Mouse (Mus musculus) heart, embryonic 12.5 days (tissue): ENCODE results near the gene Impdh1. TPM values are rescaled to one million over a fixed set of nuclear protein-coding genes. Genes with fewer than 3 reads are reported as not detected.

ENCODE experiments used
- ATAC-seq: fragments of 200-750 bp; cut with Nextera tagmentation; 2 replicates; pipeline ENCODE4 v1.8.0; 2017; ENCODE audit warnings: moderate TSS enrichment, moderate library complexity; ENCODE audit not compliant: insufficient number of reproducible peaks, low FRiP score
- H3K27ac ChIP-seq: fragments of 300-500 bp; sonication (generic); 2 replicates; pipeline ENCODE4 v1.5.1; 2016; ENCODE audit warnings: mild to moderate bottlenecking, moderate library complexity; ENCODE audit not compliant: poor library complexity, severe bottlenecking
- H3K27me3 ChIP-seq: fragments of 300-500 bp; sonication (generic); replicated peaks from 2 replicates; pipeline ENCODE4 v1.6.1; 2016; ENCODE audit warnings: mild to moderate bottlenecking, moderate library complexity
- H3K36me3 ChIP-seq: fragments of 300-500 bp; sonication (generic); 2 replicates; pipeline ENCODE4 v1.6.1; 2016; ENCODE audit warnings: mild to moderate bottlenecking, moderate library complexity
- H3K4me1 ChIP-seq: fragments of 300-500 bp; sonication (generic); replicated peaks from 2 replicates; pipeline ENCODE4 v1.6.1; 2016; ENCODE audit warnings: mild to moderate bottlenecking
- H3K4me2 ChIP-seq: fragments of 300-500 bp; sonication (generic); 2 replicates; pipeline ENCODE4 v1.6.1; 2016; ENCODE audit warnings: mild to moderate bottlenecking, moderate library complexity
- H3K4me3 ChIP-seq: fragments of 300-500 bp; sonication (generic); 2 replicates; pipeline ENCODE4 v1.5.1; 2016; ENCODE audit warnings: mild to moderate bottlenecking
- H3K9ac ChIP-seq: fragments of 300-500 bp; sonication (generic); 2 replicates; pipeline ENCODE4 v1.6.1; 2016; ENCODE audit warnings: mild to moderate bottlenecking, moderate library complexity
- H3K9me3 ChIP-seq: fragments of 300-500 bp; sonication (generic); replicated peaks from 2 replicates; pipeline ENCODE4 v1.6.1; 2016; ENCODE audit warnings: mild to moderate bottlenecking, moderate library complexity
- WGBS: fragments of 180-500 bp; shearing (Covaris S2); methylation state at CpG from one replicate; pipeline ENCODE4 v1.1.7; 2016; 5-methylcytosine and 5-hydroxymethylcytosine counted together
- polyA plus RNA-seq: library from polyadenylated mRNA; unstranded; fragments of >200 nt; fragmentation: Nextera tagmentation; extraction: Ambion mirVana; gene quantifications from 2 replicates; pipeline ENCODE4 v1.2.1, GENCODE M21; 2016

Gene Impdh1
- polyA plus RNA-seq, 1 experiment from 2014 or later = 40.8 TPM

DNA sequence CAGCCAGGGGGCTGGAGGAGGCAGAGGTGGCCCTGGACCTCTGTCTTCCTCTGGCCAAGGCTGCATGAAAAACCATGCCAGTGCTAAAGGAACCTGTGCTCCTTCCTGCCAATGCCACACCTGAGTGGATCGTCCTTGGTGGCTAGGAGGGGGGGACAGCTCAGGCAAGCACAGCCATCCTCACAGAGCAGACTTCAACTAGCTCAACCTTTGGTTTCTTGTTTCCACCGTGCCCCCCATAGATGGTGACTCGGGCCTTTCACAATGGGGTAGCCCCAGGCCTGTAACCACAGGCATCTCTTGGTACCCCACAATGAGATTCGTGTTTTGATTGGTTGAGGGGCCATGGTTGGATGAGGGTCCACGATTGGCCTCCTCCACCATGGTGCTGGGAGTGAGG lies 14.8 kb downstream of the Impdh1 start:
- ATAC-seq = no peak
- Histone ChIP-seq H3K9ac (no peak overlapping the region), H3K27ac (no peak overlapping the region), H3K27me3 (peaks cover 19% of the 10 kb centered on the region), H3K36me3 (peaks cover 44% of the 10 kb centered on the region), H3K4me2 (no peak overlapping the region), H3K4me3 (no peak overlapping the region), H3K4me1 (peaks cover 9% of the 10 kb centered on the region), H3K9me3 (no peaks in the 10 kb centered on the region)
- WGBS = 88% methylated on average over 5 of the region's 5 CpGs

DNA sequence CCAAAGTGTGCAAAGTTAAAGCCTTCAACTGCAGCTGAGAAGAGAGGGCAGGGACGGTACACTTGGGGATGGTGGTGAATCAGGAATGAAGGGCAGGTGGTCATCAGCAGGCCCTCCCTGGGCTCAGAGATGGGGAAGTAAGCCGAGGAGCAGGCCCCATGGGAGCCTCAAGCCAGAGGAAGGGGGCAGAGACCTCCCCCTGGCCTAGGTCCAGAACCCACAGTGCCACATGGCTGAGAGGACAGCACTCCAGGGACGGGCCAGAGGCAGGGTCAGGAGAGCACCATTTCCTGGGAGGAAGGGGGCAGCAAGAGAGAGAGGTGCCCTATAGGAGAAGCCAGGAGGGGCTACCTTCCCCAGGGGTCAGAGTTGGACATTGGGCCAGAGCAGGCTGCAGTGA lies 15.7 kb downstream of the Impdh1 start:
- no peak overlapping the region for H3K4me3 ChIP-seq
- peaks cover 19% of the 10 kb centered on the region for H3K27me3 ChIP-seq
- ATAC-seq = no peak
- peaks cover 37% of the 10 kb centered on the region for H3K36me3 ChIP-seq
- peaks cover 14% of the 10 kb centered on the region for H3K4me1 ChIP-seq
- H3K9me3 ChIP-seq = no peaks in the 10 kb centered on the region
- H3K27ac ChIP-seq = no peak overlapping the region
- H3K9ac ChIP-seq = no peak overlapping the region
- WGBS = 60% methylated on average over 3 of the region's 3 CpGs
- no peak overlapping the region for H3K4me2 ChIP-seq

DNA sequence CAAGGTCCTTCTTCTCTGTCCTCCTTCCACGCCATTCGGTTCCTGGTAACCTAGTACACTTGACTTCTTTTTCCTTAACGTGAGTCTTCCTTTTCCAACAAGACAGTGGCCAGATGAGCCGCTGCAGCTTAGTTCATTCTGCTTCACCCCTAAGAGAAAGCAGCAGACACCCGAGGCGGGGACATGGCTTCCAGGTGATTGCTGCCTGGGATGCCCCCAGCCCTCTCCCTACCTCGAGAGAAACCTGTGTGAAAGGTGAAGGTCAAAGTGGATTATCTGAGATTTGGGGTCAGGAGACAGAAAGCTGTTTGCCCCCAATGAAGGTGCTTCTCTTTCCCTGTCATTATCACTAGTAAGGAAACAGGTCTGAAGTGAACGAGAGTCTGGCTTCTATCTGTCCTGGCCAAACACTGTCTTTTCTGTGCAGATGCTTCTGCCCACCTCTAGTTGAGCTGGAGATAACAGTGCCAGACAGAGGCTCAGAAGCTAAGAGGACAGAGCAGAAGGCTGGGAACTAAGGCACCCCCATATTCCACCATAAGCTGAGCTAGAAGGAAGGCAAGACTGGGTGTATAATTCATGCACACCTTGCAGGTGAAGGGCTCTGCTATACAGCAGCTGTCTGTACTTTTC lies 16.8 kb downstream of the Impdh1 start:
- Histone ChIP-seq H3K27ac (no peak overlapping the region), H3K4me1 (peaks cover 17% of the 10 kb centered on the region), H3K36me3 (peaks cover 31% of the 10 kb centered on the region), H3K27me3 (peaks cover 19% of the 10 kb centered on the region), H3K9me3 (no peaks in the 10 kb centered on the region), H3K9ac (peak overlapping the region; percentile 47; the same call in 1 of the 2 replicates), H3K4me2 (peak overlapping the region; percentile 79), H3K4me3 (peak overlapping the region; percentile 42)
- WGBS = 30% methylated on average over 8 of the region's 8 CpGs
- no peak for ATAC-seq

DNA sequence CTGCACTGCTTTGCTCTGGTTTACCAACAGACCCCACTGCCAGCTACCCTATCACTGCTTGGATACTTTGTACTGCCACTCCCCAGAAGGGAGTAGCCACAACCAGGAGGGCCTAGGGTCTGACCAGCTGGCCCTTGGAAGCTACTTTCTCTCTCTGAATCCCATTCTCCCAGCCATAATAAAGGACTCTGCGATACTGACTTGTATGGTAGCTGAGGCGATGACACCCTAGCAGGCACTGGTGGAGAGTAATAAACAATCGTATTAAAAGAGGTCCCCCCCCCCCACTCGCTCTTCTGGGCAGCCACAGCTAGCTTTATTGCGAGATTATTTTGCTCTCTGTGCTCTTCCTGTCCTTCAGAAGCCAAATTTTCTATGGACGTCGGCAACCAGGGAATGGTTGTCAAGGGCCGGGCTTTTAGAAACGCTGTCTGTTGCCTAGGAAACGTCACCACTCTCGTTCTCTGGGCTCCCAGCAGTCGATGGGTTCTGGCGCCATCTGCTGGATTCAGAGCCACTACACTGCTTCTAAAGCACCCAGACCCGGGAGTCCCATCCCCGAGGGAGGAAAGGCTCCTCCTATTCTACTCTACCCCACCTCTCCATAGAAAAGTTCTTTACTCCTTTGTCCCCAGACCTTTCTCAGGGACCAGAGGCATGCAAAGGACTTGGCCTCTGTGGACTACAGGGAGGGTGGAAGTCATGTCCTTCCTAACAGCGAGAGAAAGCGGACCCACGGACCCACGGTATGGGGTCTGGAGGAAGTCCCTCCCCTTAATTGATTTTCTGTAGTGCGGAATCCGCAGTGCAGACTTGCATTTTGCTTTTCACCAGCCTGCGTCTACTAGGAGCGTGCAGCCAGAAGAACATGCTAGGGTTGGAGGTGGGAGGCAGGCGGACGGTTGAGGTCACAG lies 17.6 kb downstream of the Impdh1 start:
- WGBS = 16% methylated on average over 25 of the region's 25 CpGs
- Histone ChIP-seq H3K27ac (no peak overlapping the region), H3K4me1 (peaks cover 25% of the 10 kb centered on the region), H3K27me3 (peaks cover 19% of the 10 kb centered on the region), H3K9me3 (no peaks in the 10 kb centered on the region), H3K36me3 (peaks cover 23% of the 10 kb centered on the region), H3K9ac (peak overlapping the region; percentile 47; the same call in 1 of the 2 replicates), H3K4me2 (peak overlapping the region; percentile 79), H3K4me3 (peak overlapping the region; percentile 42)
- ATAC-seq = peak; percentile 58

DNA sequence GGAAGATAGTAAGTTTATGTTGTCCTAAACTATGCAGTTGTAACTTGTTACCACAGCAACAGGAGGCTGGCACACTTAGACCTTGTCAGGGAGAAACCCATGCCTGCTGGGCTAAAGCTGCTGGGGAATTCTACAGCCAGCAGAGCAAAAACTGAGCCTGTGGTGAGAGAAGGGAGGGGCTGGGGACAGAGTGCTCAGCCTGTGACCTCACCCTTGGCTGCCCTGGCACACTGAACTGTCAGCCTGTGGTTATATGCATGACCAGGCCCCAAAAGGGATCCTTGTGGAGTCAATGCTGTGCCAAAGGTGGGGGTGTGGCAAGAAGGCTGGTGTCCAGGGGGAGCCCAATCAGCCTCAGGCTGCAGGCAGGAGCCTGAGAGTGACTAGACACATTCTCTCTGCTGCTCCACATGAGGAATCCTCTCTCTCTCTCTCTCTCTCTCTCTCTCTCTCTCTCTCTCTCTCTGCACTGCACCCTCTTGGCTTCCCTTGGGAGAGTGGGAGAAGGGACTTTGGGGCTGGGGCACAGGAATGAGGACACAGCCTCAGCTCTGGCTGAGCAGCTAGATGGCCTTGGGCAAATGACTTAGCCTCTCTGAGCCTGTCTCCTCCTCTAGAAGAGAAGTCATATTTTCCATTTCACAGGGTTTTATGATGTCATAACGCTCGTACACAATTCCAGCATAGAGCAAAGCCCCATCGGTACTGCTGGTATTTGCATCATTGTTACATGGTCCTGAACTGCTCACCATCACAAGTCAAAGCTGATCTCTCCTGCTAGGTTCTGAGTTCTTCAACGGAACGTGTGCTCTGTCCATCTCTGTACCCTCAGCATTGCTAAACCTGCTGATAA lies 20.1 kb downstream of the Impdh1 start:
- peaks cover 26% of the 10 kb centered on the region for H3K4me1 ChIP-seq
- ATAC-seq = no peak
- no peak overlapping the region for H3K4me2 ChIP-seq
- no peaks in the 10 kb centered on the region for H3K9me3 ChIP-seq
- H3K36me3 ChIP-seq = peaks cover 5% of the 10 kb centered on the region; the same call in 1 of the 2 replicates
- H3K27me3 ChIP-seq = peaks cover 30% of the 10 kb centered on the region
- no peak overlapping the region for H3K27ac ChIP-seq
- no peak overlapping the region for H3K9ac ChIP-seq
- 73% methylated on average over 5 of the region's 5 CpGs for WGBS
- no peak overlapping the region for H3K4me3 ChIP-seq

DNA sequence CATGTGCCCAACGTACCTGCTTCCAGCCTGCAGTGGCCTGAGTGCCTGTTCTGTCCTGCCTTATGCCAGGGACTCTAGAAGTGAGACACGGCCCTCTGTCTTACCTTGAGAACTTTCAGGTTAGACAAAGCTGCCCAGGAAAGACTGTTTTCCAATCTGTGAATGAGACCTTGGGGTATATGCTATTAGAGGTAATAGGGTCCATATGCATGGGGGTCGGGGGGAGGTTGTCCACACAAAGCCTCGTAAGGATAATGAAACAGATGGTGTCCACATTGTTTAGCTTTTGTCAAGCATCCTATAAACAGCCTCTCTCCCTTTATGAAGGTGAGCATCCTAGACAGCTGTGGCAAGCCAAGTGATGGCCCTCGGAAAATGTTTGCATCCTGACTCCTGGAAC lies 21.0 kb downstream of the Impdh1 start:
- no peaks in the 10 kb centered on the region for H3K9me3 ChIP-seq
- H3K4me3 ChIP-seq = no peak overlapping the region
- WGBS = 77% methylated on average over 5 of the region's 5 CpGs
- peaks cover 26% of the 10 kb centered on the region for H3K4me1 ChIP-seq
- H3K4me2 ChIP-seq = no peak overlapping the region
- no peak overlapping the region for H3K27ac ChIP-seq
- no peak overlapping the region for H3K9ac ChIP-seq
- ATAC-seq = no peak
- no peaks in the 10 kb centered on the region for H3K36me3 ChIP-seq
- peaks cover 24% of the 10 kb centered on the region for H3K27me3 ChIP-seq

DNA sequence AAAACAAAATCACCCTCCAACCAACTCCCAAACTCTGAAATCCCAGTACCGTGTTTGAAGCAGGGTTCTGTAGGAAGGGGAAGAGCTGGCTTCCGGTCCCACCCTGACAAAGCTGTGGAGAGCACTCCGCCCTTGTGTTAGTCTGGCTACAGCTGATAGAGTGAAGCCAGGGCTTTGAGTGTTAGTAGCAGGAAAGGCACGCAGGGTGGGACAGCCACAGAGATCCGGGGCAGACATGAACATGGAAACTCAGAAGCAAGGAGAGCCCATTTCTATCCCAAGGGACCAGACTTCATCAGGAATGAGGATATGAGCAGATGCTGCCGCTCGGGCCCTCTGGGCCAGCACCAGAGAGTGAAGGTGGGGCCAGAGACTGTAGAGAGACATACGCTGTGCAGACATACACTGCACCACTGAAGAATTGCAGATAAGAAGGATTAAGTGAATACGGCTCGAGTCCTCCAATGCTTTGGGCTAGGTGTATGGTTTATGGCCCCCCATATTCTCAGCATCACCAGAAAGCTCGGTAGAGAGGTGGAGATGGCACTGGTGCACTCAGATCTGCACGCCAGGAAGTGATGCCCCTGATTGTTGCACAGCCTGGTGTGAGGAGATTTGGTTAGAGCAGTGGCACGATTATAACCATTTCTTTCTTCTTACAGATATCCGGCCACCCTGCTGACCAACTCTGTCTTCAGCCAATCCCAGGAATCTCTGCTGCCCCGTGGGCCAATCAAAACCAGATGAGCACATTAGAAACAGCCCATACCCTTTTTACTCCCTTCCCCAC lies 22.0 kb downstream of the Impdh1 start:
- Histone ChIP-seq H3K9ac (0 out of 2 replicates have a peak overlapping the region, but pooled peaks have one; percentile 1), H3K27ac (peak overlapping the region; percentile 75), H3K36me3 (no peaks in the 10 kb centered on the region), H3K4me1 (peaks cover 24% of the 10 kb centered on the region), H3K9me3 (no peaks in the 10 kb centered on the region), H3K4me3 (no peak overlapping the region), H3K27me3 (peaks cover 24% of the 10 kb centered on the region), H3K4me2 (peak overlapping the region; percentile 17)
- ATAC-seq = peak; percentile 85
- 35% methylated on average over 15 of the region's 15 CpGs for WGBS

DNA sequence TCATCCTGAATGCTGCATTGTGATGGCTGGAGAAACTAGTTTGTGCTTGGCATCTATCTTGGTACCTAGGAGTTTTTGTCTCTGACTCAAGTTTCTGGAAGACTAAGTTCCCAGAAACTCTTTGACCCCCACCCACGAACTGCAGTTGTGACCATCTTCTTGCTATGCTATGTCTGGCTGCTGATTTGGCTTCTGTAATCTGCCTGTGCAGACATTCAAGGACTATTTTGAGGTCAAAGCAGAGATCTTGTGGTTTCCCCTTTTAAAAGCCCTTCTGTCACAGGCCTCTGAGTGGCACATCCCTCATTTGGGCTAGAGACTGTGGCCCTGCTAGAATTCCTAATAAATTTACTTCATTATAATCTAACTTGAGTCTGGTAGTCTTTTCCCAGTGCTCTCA lies 28.2 kb downstream of the Impdh1 start:
- no peak for ATAC-seq
- Histone ChIP-seq H3K4me3 (no peak overlapping the region), H3K27me3 (peaks cover 8% of the 10 kb centered on the region; the same call in 1 of the 2 replicates), H3K27ac (no peak overlapping the region), H3K4me1 (no peaks in the 10 kb centered on the region), H3K4me2 (no peak overlapping the region), H3K36me3 (no peaks in the 10 kb centered on the region), H3K9me3 (no peaks in the 10 kb centered on the region), H3K9ac (no peak overlapping the region)
- 62% methylated on average over 1 of the region's 1 CpGs for WGBS

DNA sequence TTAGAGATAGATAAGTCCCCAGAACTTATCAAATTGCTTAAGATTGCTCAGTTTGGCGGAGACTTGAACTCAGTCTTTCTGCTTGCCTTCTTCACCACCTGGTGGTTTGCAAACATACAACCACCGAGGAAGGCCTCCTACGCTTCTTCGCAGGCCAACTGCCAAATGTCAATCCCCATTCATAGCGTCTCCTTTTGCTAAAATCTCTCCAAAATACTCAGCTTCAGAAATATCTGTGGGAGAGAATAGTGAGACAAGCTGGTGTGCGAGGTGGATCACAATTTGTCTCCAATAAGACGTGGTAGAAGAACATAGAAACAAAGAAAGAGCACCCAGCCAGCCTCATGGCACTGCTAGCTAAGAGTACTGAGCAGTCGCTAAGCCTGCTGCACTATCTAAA lies 36.3 kb downstream of the Impdh1 start:
- Histone ChIP-seq H3K4me3 (peak overlapping the region; percentile 60), H3K27ac (no peak overlapping the region), H3K27me3 (peaks cover 59% of the 10 kb centered on the region), H3K9me3 (no peaks in the 10 kb centered on the region), H3K4me1 (peaks cover 14% of the 10 kb centered on the region), H3K9ac (no peak overlapping the region; the same call in 1 of the 2 replicates), H3K36me3 (no peaks in the 10 kb centered on the region), H3K4me2 (peak overlapping the region; percentile 96)
- 41% methylated on average over 8 of the region's 8 CpGs for WGBS
- ATAC-seq = no peak

DNA sequence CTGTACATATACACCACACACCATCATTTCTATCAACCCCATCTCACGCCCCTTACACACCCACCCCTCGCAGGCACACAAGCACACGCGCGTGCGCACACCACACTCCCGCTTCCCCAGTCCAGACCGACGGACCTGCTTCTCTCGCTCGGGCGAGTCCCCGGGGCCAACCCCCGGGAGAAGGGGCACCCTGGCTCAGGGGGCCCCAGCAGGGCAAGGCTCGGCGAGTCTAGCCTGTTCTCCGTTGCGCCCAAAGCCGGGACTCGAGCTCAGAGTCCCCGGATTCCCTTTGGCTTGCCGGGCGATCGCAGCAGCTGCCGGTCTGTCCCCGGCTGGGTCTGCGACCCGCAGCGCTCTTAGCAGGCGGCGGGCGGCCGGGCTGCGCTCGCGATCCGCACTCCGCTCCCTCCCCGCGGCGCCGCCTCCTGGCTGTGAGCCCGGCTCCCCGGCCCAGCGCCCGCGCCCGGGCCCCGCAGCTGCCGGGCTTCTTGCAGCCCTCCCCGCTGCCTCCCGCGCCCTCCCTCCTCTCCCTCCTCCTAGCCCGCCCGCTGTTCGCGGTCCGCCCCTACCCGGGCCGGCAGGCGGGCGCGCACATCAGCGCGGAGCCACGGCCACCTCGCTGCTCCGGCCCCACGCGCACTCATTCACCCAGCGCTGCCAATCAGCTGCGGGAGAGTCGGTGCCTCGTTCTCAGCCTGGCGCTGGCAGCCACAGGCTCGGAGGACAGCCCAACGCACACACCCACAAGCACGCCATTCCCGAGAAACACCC lies 37.1 kb downstream of the Impdh1 start, which contains the start of gene Prrt4:
TSS of gene Prrt4 (minus strand) at position 697 of the 771 bp plus-strand sequence.
- peaks cover 65% of the 10 kb centered on the region for H3K27me3 ChIP-seq
- peak within 1 kb of the TSS; percentile 60 for H3K4me3 ChIP-seq
- H3K4me2 ChIP-seq = peak within 1 kb of the TSS; percentile 96
- H3K27ac ChIP-seq = no peak within 1 kb of the TSS
- under 1% methylated on average over 79 of the region's 79 CpGs for WGBS
- no peaks in the 10 kb centered on the region for H3K9me3 ChIP-seq
- ATAC-seq = peak; percentile 60
- H3K9ac ChIP-seq = peak within 1 kb of the TSS; percentile 70
- H3K4me1 ChIP-seq = peaks cover 14% of the 10 kb centered on the region
- H3K36me3 ChIP-seq = no peaks in the 10 kb centered on the region
